Mouse (Mus musculus): ENCODE measurements at regions not wholly inside any gene's neighbourhood (a gene's known extent, or its start where the extent isn't known, plus 50 kb on each side); places are given as distances from the start of the nearest gene placed in this dataset.

- no peak for DNase-seq (ENCODE audit: extremely low read depth, insufficient read length, low spot score)
Measured at GRCm38 (mm10) chr2:115088421-115089120, 433.8 kb upstream of the Dph6 start.

DNA sequence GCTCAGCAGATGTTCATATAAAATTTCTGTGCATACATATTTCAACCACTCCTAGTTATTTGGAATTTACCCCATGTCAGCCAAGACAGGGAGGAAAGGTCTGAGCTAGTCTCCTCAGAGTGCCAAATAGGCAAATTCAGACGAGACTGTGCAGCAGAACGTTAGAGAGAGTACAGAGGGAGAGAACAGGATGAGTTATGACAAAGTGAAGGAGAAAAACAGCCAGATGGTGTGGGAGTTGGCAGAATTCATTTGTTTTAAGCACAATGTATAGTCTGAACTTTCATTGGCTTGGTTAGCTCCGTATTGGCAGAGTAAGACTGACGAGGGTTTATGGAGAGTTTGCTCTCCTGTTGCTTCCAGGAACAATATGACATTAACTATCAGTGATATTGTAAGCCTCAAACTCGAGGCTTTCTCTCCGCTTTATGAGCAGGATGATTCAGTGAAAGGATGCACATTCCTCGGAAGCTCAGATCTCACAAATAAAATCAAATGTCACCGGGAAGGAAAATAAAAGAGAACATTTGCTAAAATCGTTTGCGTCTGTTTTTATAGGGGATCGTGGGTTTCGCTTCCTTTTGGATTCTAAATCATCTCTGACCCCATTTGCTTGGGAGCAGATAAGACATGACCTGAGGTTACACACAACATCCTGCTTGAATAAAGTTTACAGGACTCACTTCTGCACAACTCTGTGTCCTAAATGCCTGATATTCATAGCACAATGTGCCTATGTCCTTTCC lies 435.8 kb upstream of the Dph6 start:
- no peak for DNase-seq (ENCODE audit: extremely low read depth, insufficient read length, low spot score)

GRCm38 (mm10) chr2:115095351-115095750 lies 440.6 kb upstream of the Dph6 start:
- no peak for DNase-seq (ENCODE audit: extremely low read depth, insufficient read length, low spot score)

DNA sequence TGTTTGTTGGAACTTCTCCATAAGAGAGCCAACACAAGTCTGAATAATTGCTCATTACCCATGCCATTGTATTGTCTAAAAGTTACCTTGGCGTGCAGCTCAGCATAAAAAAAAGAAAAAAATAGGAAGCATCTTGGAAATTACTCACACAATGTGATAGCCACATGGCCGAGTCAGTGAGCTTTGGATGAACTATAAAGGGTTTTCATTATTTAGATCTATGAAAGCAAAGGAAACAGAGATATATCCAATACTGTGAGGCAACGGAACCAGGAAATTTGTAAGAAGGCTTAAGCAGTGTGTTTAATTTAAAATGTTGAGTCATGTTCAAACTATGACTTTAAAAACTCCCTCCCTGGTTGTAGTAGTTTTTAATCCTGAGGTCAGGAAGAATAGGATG lies 446.7 kb upstream of the Dph6 start:
- DNase-seq (ENCODE audit: extremely low read depth, insufficient read length, low spot score), result no peak

DNA sequence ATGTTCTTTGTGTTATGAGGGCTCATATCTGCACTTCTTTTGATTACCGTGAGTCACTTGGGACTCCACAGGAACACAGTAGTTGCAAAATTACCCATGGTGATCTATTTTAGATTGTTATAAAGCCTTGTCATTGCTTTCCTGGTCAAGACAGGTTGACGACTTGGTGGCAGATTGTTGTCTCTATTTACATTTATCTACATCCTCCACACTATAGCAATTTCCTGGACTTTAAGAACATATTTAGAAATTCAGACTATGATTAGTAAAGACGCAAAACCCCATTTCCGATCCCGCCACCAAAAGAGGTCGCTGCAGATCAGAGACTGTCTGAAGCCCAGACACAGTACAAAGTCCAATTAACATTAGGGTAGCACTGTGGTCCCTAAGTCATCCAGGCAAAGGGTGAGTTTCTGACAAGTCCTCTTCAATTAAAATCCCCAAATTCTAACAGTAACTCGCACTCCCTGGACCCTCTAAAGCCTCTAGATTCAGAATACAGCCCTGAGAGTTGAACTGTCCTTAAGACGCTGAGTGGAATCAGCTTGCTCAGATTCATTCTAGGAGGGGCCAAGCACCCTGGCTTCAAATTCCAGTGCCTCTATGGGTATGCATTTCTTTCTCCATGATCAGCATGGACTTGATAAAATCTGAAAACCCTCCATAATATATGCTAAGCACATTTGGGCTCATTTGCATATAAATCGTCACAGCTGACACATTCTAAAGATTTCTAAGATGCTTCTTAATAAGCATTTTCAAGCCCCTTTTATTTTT lies 461.9 kb upstream of the BC052040 start:
- no peak for DNase-seq (ENCODE audit: extremely low read depth, insufficient read length, low spot score)

DNA sequence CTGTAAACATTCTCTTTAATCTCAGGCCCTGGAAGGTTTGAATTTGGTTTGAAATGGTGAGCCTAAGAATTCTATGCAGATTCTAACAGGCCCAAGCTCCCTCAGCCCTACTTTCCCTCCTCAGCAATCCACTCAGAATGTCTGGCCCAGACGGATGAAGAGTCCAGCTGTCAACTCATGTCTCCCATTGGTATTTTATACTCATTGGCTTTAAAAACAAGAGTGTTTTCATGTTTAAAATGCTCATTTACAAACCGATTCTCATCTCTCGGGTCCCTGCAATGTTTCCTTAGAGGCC lies 461.4 kb upstream of the BC052040 start:
- DNase-seq (ENCODE audit: extremely low read depth, insufficient read length, low spot score), result no peak

DNA sequence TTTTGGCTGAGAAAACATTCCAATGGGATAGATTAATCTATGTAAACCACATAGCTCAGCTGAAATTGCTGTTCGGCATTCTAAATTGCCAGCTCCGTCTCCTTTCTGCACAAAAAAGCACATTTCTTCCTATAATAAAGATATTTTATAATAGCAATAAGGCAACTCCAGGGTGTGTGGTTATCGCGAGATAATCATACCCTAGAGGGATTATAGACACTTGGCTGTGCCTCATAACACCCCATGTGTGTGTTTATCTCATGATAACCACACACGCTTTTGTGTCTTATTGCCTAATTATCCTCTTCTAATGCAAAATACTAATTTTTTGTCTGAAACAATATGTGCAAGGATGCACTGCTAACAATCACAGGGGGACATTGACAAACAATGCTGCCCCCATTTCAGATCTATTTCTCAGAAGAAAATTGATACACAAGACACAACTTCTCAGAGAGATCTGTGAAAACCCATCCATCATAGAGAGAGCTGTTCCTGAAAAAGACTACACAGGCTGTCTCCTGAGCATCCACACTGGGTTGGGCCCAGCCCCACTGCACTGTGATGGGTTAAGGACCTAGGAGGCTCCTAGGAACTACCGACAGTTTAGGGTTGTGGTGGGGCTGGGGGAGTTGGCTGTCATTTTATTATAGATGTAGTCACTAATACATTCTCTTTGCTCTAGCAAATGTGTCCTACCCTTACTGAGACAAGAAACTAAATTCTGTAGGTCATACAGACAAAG lies 454.7 kb upstream of the BC052040 start:
- no peak for DNase-seq (ENCODE audit: extremely low read depth, insufficient read length, low spot score)

DNA sequence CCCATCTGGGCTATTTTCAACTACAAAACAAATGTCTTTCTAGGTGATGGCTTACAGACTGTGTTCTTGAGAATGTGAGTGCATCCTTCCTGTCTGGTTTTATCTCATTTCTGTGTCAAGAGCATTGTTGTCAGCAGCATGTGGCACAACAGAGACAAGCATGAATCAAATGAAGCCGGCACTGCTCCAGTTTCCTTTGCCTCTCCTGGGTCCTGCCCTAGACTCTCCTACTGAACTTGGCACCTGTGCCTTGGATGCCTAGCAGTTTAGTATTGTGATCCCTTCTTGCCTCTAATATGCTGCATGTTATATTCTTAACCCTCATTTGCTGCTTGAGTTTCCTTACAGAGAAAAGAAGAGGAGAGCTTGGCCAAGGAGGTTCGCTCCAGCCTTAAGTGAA lies 449.8 kb upstream of the BC052040 start:
- DNase-seq (ENCODE audit: extremely low read depth, insufficient read length, low spot score), result no peak

GRCm38 (mm10) chr2:115132165-115132592 lies 449.3 kb upstream of the BC052040 start:
- DNase-seq (ENCODE audit: extremely low read depth, insufficient read length, low spot score), result no peak

DNA sequence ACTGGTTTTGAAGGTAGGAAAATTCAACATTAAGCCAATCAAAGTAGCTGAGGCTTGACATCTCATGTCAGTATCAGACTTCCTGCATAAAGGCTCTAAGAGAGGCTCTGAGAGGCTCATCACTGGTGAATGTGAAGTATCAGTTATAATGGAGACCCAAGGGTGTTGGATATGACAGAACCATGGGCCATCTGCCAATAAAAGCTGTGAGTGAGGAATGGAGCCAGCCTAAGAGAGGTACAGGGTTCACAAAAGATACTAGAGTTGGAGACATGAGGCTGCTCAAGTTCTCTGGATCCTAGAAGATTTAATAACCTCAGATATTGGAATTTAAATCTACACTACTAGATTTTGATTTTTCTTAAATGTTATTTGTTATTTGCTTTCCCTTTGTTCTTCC lies 440.1 kb upstream of the BC052040 start:
- DNase-seq (ENCODE audit: extremely low read depth, insufficient read length, low spot score), result no peak

DNA sequence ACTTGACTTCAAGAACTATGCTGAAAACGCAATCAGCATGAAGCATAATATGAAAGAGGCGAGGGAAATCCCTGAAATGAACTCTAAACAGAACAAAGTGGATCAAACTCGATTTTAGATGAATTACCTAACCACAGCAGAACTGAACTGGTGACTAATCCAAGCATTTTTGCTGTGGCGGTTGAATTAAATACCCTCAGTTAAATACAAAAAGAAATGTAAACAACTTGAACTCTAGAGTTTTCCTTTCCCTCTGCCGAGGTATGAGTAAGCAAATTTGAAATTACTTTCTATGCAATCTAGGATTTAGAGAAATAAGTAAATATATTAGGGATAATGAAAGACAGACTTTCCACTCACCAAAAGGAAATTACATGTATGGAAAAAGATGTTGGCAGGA lies 409.4 kb upstream of the BC052040 start:
- no peak for DNase-seq (ENCODE audit: extremely low read depth, insufficient read length, low spot score)

GRCm38 (mm10) chr2:115177076-115177475 lies 404.4 kb upstream of the BC052040 start:
- no peak for DNase-seq (ENCODE audit: extremely low read depth, insufficient read length, low spot score)

DNA sequence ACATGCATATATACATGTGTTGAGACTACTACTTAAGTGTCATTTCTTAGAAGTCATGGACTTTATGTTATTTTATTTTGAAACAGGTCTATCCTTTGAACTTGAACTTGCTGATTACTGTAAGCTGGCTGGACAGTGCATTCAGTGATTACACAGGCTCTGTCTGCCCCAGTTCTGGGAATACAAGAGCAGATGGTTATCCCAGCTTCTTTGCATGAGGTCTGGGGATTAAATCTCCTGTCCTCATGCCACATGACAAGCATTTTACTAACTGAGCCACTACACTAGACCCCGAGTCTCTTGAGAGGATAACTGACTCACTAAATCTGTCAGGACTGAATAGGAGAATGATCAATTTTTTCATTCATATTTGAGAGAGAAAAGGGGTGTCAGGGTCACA lies 403.6 kb upstream of the BC052040 start:
- DNase-seq (ENCODE audit: extremely low read depth, insufficient read length, low spot score), result no peak

GRCm38 (mm10) chr2:115211191-115211590 lies 370.3 kb upstream of the BC052040 start:
- no peak for DNase-seq (ENCODE audit: extremely low read depth, insufficient read length, low spot score)

GRCm38 (mm10) chr2:115213181-115213970 lies 368.1 kb upstream of the BC052040 start:
- DNase-seq (ENCODE audit: extremely low read depth, insufficient read length, low spot score), result no peak

GRCm38 (mm10) chr2:115214292-115214691 lies 367.2 kb upstream of the BC052040 start:
- DNase-seq (ENCODE audit: extremely low read depth, insufficient read length, low spot score), result no peak

DNA sequence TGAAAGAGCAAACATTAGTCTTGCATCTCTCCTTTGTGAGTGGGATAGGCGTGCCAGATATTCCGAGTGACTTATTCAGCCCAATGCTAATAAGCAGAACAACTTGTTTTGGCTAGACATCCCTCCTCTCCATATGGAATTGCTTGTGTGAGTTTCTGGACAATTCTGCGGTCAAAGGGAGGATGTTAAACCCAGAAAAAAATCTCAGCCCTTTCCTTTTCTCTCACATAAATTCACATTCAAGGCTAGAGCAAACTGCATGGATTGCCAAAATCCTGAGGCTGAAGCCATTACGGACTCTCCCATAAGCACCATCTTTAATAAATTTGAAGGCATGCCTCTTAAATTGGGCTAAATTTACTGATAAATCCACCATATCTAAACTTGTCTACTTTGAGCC lies 351.5 kb upstream of the BC052040 start:
- no peak for DNase-seq (ENCODE audit: extremely low read depth, insufficient read length, low spot score)

GRCm38 (mm10) chr2:115247673-115248072 lies 333.8 kb upstream of the BC052040 start:
- no peak for DNase-seq (ENCODE audit: extremely low read depth, insufficient read length, low spot score)

DNA sequence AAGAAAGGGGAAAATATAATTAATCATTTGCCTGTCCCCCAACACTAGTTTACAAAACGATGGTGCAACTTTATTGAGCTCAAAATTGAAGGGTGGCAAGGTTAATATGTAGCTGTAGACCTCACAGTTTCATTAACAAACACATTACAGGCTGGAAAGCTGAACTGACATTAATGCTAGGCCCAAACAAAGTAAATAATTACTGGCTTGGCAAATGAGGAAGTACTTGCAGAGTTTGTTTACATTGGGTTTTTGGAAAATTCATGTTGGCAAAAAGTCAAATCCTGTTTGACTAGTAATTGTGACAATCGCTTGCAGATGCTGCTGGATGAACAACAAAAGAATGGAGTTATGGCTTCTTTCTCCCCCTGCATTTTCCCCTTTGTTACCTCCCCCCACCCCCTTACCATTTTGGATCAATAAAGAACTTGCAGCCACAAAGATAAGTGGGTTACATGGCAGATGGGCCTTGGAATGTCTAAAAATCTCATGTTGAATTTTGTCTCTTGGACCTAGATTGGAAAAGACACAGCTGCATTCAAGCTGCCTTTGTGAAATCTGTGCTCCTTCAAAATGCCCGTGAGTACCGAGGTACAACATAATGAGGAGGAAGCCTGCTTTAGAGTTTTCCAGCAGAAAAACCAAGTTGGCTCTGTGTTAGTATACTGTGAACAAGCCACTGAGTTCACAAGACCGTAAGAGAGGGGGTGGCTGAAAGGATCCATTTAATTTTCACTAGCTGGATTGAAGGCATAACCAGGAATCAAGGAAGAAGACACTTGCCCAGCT lies 331.3 kb upstream of the BC052040 start:
- DNase-seq (ENCODE audit: extremely low read depth, insufficient read length, low spot score), result no peak

DNA sequence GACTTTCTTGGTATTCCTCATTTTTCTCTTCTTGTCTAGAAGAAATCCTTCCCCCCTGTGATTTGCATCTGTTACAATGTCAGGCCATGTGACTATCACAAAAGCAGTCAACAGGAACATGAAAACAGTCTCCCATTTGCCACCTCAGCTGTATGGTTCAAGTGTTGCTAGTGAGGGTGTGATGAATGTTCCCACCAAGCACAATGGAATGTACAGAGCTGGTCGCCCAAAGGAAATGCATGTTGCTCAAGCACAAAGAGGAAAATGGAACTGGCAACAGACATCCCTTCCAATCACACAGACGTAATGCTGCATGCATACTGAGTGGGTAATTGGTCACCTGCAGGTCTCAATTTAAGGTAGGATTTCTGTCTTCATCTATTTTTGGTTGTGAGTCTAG lies 324.1 kb upstream of the BC052040 start:
- DNase-seq (ENCODE audit: extremely low read depth, insufficient read length, low spot score), result no peak
